Mouse (Mus musculus): ENCODE results near the gene 1700014D04Rik. TPM values are rescaled to one million over a fixed set of nuclear protein-coding genes. Genes with fewer than 3 reads are reported as not detected.
"Not testable (repeated sequence)": the region's sequence is repeated elsewhere in the genome, so short reads cannot be mapped to it uniquely, and the experiment has no call there.

The 1700014D04Rik gene
- polyA plus RNA-seq, 1 experiment from 2014 or later, result not detected

DNA sequence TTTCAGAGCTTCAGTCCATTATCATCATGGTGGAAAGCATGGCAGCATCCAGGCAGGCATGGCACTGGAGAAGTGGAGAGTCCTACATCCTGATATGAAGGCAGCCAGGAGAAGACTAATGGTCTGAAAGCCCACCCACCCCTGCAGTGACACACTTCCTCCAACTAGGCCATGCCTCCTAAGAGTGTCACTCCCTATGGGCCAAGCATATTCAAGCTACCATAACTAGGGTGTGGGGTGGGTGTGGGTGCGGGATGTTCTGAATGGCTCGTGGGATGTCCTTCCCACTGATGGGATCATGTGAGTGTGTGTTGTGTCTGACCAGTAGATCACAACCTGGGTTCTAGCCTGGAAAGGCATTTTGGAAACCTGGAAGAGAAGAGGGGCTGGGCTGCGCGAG is 12.6 kb downstream of the 1700014D04Rik start:
- ATAC-seq (replicated peaks; ENCODE audit: low FRiP score), result no peak
- no peaks in the 10 kb centered on the region for H3K36me3 ChIP-seq
- no peaks in the 10 kb centered on the region for H3K27me3 ChIP-seq
- no peaks in the 10 kb centered on the region for H3K4me1 ChIP-seq
- H3K27ac ChIP-seq, result no peak overlapping the region
- WGBS, result 83% methylated on average over 4 of the region's 4 CpGs
- no peak overlapping the region for H3K9ac ChIP-seq
- H3K4me2 ChIP-seq, result no peak overlapping the region
- H3K4me3 ChIP-seq (replicated peaks), result no peak overlapping the region
- no peaks in the 10 kb centered on the region for H3K9me3 ChIP-seq (replicated peaks)

DNA sequence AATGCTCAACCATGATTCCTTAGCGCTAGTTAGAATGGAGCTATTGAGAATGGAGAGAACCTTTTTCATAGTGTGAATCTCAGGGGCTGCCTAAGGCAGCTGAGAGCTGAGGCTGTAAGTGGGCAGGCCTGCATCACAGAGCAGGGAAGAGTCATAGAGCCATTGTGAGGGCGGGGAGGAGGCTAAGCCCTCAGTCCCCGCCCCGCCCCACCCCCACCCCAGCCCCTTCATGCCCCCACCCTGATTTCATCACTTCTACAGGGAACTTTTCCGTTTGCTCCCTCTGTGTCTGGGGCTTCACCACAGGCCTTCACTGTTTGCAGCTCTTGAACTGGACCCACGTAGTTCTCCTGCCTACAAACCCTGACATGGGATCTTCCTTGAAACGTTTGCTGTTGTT is 14.9 kb downstream of the 1700014D04Rik start, which contains the start of gene Spata31d1d:
Spata31d1d (minus strand) TSS at position 101 of the 400 bp plus-strand sequence.
- Histone ChIP-seq H3K4me3 (replicated peaks) (no peak within 1 kb of the TSS), H3K36me3 (no peaks in the 10 kb centered on the region), H3K9me3 (replicated peaks) (no peaks in the 10 kb centered on the region), H3K27me3 (0 out of 2 replicates have a peak, but pooled peaks cover 2% of the 10 kb centered on the region), H3K4me2 (no peak within 1 kb of the TSS), H3K4me1 (peaks cover 6% of the 10 kb centered on the region), H3K9ac (no peak within 1 kb of the TSS), H3K27ac (no peak within 1 kb of the TSS)
- WGBS, result 46% methylated on average over 7 of the region's 7 CpGs
- ATAC-seq (replicated peaks; ENCODE audit: low FRiP score), result no peak

DNA sequence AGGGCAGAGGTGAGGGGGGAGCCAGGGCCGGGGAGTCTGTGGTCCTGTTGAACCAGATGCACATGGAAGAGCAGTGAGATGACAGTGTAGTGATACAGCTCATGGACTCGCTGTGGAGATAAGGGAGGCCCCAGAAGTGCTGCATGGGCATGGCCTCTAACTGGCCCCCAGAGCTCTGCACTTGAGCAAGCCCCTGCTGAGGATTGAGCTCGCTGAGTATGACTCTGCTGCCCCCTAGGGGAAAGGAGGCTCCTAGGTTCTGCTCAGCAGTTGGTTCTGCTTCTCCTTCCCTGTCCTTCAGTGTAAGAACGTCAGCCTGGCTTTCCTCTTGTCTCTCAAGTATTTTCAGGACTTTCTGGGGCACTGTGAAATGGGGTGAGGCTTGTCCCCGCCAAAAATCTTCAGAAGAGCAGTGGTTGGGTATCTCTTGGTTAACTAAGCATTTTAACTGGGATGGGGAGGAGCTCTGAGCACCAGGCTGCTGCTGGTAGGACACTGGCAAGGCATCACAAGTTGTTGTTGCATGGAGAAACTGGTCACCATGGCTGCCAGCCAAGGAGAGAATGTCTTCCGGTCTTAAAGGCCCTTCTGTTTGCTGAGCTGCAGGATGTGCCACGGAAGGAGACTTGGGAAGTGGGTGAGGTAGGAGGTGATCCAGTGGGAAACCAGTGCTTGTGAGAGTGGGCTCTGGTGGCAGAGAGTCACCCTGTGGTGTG is 18.0 kb downstream of the 1700014D04Rik start:
- Histone ChIP-seq H3K4me1 (peaks cover 6% of the 10 kb centered on the region), H3K4me2 (no peak overlapping the region)

DNA sequence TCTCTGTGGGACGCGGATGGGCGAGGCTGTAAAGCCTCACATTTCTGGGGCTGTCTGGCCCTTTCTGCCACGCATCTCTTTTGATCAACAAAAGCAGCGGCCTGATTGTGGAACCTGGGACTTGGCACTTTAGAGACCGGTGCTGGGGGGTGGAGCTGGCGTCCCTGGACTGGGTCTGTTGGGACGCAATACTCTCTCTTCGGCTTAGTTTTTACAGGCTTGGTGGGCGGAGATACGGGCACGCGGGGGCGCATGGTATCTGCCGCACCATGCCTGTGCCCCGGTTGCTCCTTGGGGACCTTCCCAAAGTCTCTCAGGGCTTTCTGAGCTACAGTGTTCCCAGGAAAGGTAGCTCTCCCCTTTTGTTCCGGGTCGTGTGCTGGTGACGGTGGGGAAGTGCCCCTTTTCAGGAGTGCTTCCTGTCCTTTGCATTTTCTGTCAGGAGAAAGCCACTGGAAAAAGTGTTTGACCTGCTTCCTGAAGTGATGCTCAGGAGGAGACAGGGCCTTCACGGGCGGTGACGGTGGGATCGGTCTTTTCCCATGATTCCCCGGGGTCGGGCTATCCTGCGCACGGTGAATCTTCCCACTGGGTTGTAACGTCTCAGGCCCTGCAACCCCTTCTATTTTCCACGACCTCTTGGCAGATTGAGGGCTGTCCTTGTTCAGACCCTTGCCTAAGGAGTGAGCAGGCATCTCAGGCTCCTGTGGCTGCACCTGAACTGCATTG is 20.2 kb downstream of the 1700014D04Rik start:
- H3K27ac ChIP-seq, result no peak overlapping the region
- ATAC-seq (replicated peaks; ENCODE audit: low FRiP score), result no peak
- 27% methylated on average over 29 of the region's 29 CpGs for WGBS
- no peaks in the 10 kb centered on the region for H3K9me3 ChIP-seq (replicated peaks)
- 0 out of 2 replicates have a peak, but pooled peaks cover 10% of the 10 kb centered on the region for H3K27me3 ChIP-seq
- H3K4me2 ChIP-seq, result peak overlapping the region; percentile 51
- peaks cover 6% of the 10 kb centered on the region for H3K4me1 ChIP-seq
- no peak overlapping the region for H3K9ac ChIP-seq
- H3K4me3 ChIP-seq (replicated peaks), result peak overlapping the region; percentile 17; the same call in 1 of the 2 replicates
- no peaks in the 10 kb centered on the region for H3K36me3 ChIP-seq

More for the DNA sequence above, 18.0 kb downstream of the 1700014D04Rik start:
- Histone ChIP-seq H3K27me3 (0 out of 2 replicates have a peak, but pooled peaks cover 10% of the 10 kb centered on the region), H3K4me3 (replicated peaks) (no peak overlapping the region), H3K9me3 (replicated peaks) (no peaks in the 10 kb centered on the region), H3K9ac (no peak overlapping the region), H3K36me3 (no peaks in the 10 kb centered on the region), H3K27ac (no peak overlapping the region)
- WGBS, result 28% methylated on average over 7 of the region's 7 CpGs
- peak; percentile 79 for ATAC-seq (replicated peaks; ENCODE audit: low FRiP score)

DNA sequence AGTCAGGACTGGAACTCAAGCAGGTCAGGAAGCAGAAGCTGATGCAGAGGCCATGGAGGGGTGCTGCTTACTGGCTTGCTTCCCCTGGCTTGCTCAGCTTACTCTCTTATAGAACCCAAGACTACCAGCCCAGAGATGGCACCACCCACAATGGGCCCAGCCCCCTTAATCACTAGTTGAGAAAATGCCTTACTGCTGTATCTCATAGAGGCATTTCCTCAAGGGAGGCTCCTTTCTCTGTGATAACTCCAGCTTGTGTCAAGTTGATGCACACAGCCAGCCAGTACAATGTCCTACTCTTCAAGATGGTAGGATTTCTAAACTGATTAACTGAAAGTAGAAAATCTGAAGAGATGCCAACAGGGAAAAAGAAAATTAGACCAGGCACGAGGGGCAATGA is 24.5 kb downstream of the 1700014D04Rik start:
- H3K9ac ChIP-seq; H3K36me3 ChIP-seq; H3K4me2 ChIP-seq; H3K4me3 ChIP-seq (replicated peaks); H3K4me1 ChIP-seq; H3K9me3 ChIP-seq (replicated peaks); H3K27ac ChIP-seq; ATAC-seq (replicated peaks; ENCODE audit: low FRiP score): not testable (repeated sequence)
- 0 out of 2 replicates have a peak, but pooled peaks cover 10% of the 10 kb centered on the region for H3K27me3 ChIP-seq
- WGBS, result 78% methylated on average over 1 of the region's 1 CpGs

DNA sequence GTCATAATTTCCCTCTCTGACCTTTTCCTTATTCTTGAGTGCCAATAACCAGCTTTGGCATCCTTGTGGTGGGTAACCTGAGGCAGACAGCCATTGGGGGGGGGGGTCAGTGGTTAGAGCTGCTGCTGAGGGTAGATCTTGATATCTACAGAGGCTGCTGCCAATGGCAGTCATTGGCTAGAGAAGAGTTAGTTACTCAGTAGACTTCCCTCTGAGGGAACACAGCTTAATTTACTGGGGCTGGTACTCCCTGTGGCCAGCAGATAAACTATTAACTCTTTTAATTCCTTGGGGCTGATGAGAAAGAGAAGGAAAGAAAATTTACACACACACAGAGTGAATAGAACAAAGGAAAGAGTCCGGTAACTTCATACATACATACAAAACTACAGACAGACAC is 27.1 kb downstream of the 1700014D04Rik start:
- no peak overlapping the region for H3K27ac ChIP-seq
- H3K4me2 ChIP-seq, result no peak overlapping the region
- H3K9me3 ChIP-seq (replicated peaks), result no peaks in the 10 kb centered on the region
- H3K4me3 ChIP-seq (replicated peaks), result no peak overlapping the region
- WGBS, result 93% methylated on average over 1 of the region's 1 CpGs
- H3K27me3 ChIP-seq, result no peaks in the 10 kb centered on the region
- H3K9ac ChIP-seq, result no peak overlapping the region
- peaks cover 6% of the 10 kb centered on the region; the same call in 1 of the 2 replicates for H3K4me1 ChIP-seq
- no peak for ATAC-seq (replicated peaks; ENCODE audit: low FRiP score)
- no peaks in the 10 kb centered on the region for H3K36me3 ChIP-seq

DNA sequence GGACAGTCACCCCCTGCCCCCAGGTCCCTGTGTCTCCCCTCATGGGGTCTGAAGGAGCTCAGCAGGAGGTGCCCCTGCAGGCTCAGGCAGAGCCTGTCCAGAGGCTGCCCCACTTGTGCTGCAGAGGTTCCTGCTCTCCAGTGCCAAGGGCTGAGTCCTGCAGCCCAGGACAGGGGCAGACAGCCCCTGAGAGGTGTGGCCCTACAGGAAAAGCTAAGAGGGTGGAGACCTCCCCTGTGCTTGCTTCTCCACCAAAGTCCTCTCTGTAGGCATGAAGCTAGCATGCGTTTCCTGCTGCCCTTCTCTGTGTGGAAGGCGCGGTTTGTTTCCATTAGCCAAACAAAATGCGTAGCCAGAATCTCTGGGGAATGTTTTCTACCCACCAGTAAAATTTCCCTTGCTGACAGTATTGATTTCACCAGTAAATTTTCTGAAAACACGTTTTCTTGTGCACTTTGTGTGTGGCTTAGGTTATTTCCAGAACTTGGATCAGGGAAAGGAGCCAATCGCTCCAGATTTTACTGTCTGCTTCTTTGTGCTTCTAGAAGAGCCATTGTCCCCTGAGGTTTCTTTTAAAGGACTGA is 27.6 kb downstream of the 1700014D04Rik start:
- not testable (repeated sequence) for H3K4me3 ChIP-seq (replicated peaks); H3K4me1 ChIP-seq; H3K4me2 ChIP-seq; H3K9ac ChIP-seq; H3K27ac ChIP-seq; H3K27me3 ChIP-seq; H3K36me3 ChIP-seq; H3K9me3 ChIP-seq (replicated peaks)
- 0 out of 2 replicates have a peak, but pooled peaks have one; percentile 15 for ATAC-seq (replicated peaks; ENCODE audit: low FRiP score)
- 30% methylated on average over 6 of the region's 6 CpGs for WGBS

DNA sequence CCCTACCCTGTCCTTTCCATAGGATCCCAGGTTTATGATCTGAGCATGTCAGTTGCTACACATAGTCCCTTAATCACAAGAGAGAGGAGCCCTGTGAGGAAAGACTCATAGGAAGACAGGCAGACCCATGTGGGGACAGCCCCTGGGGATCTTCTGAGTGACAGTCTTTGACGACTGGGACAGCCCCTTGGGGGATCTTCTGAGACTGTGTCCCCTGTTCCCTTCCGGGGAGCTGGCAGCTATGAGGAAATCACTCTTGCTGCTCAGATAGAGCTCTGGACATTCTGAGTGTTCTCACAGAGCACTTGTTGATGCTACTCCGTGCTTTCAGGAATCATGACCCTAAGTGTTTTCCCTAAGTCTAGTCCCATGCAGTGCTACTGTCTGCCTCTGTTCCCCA is 32.8 kb downstream of the 1700014D04Rik start:
- Histone ChIP-seq H3K4me2 (no peak overlapping the region), H3K27ac (no peak overlapping the region), H3K36me3 (no peaks in the 10 kb centered on the region), H3K9ac (no peak overlapping the region), H3K27me3 (no peaks in the 10 kb centered on the region), H3K4me1 (no peaks in the 10 kb centered on the region), H3K4me3 (replicated peaks) (no peak overlapping the region), H3K9me3 (replicated peaks) (no peaks in the 10 kb centered on the region)
- no peak for ATAC-seq (replicated peaks; ENCODE audit: low FRiP score)
- 43% methylated on average over 3 of the region's 3 CpGs for WGBS

DNA sequence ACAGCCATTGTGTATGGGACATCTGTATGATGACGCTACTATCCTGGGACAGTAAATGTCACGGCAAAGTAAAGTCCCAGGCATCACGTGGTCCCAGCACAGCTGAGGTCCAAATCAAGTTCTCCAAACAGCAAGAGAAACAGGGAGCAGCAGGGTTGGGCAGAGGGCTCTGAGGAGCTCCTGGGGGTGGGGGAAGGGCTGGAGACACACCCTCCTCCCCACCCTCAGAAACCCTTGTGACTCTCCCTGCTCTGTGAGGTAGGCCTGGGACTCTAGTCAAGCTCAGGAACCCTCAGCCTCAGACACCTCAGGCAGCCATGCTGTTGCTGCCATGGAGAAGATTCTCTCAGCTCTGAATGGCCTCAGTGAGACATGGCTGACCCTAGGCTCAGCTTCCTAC is 34.6 kb downstream of the 1700014D04Rik start, which contains the start of gene Spata31d1b:
Spata31d1b (plus strand) TSS at position 301 of the 400 bp plus-strand sequence.
- not testable (repeated sequence) for H3K4me2 ChIP-seq; H3K27ac ChIP-seq; H3K9me3 ChIP-seq (replicated peaks); ATAC-seq (replicated peaks; ENCODE audit: low FRiP score); H3K4me1 ChIP-seq; H3K9ac ChIP-seq; H3K4me3 ChIP-seq (replicated peaks); H3K36me3 ChIP-seq; H3K27me3 ChIP-seq
- 67% methylated on average over 3 of the region's 3 CpGs for WGBS

DNA sequence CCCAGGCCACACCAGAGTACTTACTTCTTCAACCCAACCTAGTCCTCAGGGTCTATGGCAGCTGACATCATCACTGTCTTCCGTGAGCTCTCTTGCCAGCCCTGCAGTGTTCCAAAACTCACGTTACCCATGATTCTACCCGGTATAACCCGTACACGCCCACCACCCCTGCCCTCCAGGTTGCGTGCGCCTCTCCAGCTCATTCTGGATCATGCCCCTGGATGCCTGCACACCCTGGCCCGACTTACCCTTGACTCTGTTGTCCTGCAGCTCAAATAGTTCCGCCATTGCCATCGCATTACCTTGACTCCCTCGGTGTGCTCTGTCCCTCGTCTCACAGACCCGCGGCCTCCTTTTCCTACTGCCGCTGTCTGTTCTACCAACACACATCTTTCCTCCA is 36.3 kb downstream of the 1700014D04Rik start, which contains the start of gene Spata31d1a:
Spata31d1a (minus strand) TSS at position 101 of the 400 bp plus-strand sequence.
- H3K4me2 ChIP-seq, result no peak within 1 kb of the TSS
- H3K4me3 ChIP-seq (replicated peaks), result no peak within 1 kb of the TSS
- no peaks in the 10 kb centered on the region for H3K36me3 ChIP-seq
- no peaks in the 10 kb centered on the region for H3K9me3 ChIP-seq (replicated peaks)
- no peak within 1 kb of the TSS for H3K9ac ChIP-seq
- H3K27me3 ChIP-seq, result no peaks in the 10 kb centered on the region
- H3K27ac ChIP-seq, result no peak within 1 kb of the TSS
- ATAC-seq (replicated peaks; ENCODE audit: low FRiP score), result no peak
- no peaks in the 10 kb centered on the region for H3K4me1 ChIP-seq
- WGBS, result 90% methylated on average over 15 of the region's 15 CpGs

DNA sequence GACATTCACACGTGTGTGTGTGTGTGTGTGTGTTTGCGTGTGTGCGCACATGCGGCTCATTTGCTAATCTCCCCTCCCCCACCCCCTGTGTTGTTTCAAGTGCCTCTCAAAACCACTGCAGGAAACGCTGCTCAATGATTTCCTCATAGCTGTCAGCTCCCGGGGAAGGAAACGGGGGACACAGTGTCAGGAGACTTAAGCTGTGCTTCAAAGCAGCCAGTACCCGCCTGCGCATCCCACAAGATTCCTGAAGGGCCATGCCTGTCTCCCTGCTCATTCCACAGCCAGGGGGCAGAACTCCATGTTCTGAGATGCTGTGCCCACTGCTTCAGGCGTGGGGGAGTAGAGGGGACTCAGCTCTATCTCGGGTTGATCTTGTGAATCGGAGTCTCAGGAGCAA is 42.0 kb downstream of the 1700014D04Rik start:
- Histone ChIP-seq H3K27ac (no peak overlapping the region), H3K36me3 (no peaks in the 10 kb centered on the region), H3K27me3 (no peaks in the 10 kb centered on the region), H3K4me2 (no peak overlapping the region), H3K9me3 (replicated peaks) (no peaks in the 10 kb centered on the region), H3K4me3 (replicated peaks) (no peak overlapping the region), H3K4me1 (0 out of 2 replicates have a peak, but pooled peaks cover 5% of the 10 kb centered on the region), H3K9ac (no peak overlapping the region)
- WGBS, result 42% methylated on average over 12 of the region's 12 CpGs
- 0 out of 2 replicates have a peak, but pooled peaks have one; percentile 62 for ATAC-seq (replicated peaks; ENCODE audit: low FRiP score)

DNA sequence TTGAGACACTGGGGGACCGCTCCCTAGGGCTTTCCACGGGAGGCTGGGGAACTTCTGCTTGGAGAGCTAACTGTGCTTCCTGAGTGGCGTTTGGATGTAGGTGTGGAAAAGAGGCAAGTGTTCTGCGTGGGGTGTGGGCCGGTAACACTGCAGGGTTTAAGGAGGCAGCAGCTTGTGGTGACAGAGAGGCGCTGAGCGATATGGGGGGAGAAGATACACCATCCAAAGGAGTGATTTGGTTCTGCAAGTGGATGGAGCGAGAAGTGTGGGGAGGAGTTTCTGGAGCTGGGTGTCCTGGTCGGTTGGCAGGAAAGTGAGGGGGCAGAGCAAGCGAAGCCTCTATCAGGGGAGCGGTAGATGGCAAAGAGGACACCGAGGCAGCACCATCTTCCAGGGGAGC is 43.0 kb downstream of the 1700014D04Rik start:
- whole genome bisulfite sequencing, result 82% methylated on average over 12 of the region's 12 CpGs
- H3K27ac ChIP-seq, result no peak overlapping the region
- no peaks in the 10 kb centered on the region for H3K9me3 ChIP-seq (replicated peaks)
- H3K4me1 ChIP-seq, result 0 out of 2 replicates have a peak, but pooled peaks cover 5% of the 10 kb centered on the region
- H3K9ac ChIP-seq, result no peak overlapping the region
- H3K4me2 ChIP-seq, result no peak overlapping the region
- ATAC-seq (replicated peaks; ENCODE audit: low FRiP score), result no peak
- H3K4me3 ChIP-seq (replicated peaks), result no peak overlapping the region
- H3K27me3 ChIP-seq, result no peaks in the 10 kb centered on the region
- H3K36me3 ChIP-seq, result no peaks in the 10 kb centered on the region

Measured in kidney, embryonic 15.5 days (tissue).